Mouse (Mus musculus) neural tube, embryonic 11.5 days (tissue): Measurements from ENCODE around the gene Treml1. TPM values are rescaled to one million over a fixed set of nuclear protein-coding genes. Genes with fewer than 3 reads are reported as not detected.

ENCODE experiments used
- ATAC-seq: fragments of 200-750 bp; cut with Nextera tagmentation; 2 replicates; pipeline ENCODE4 v1.8.0; 2017; ENCODE audit warnings: moderate number of reproducible peaks, mild to moderate bottlenecking, moderate TSS enrichment, moderate library complexity; ENCODE audit not compliant: insufficient read depth, low FRiP score, low TSS enrichment
- DNase-seq: peaks from one replicate; pipeline ENCODE4 v3.0.0-alpha.2; 2015; ENCODE audit warnings: low spot score
- H3K27ac ChIP-seq: fragments of 300-500 bp; sonication (generic); 2 replicates; pipeline ENCODE4 v1.5.1; 2014; ENCODE audit warnings: low read depth, mild to moderate bottlenecking, low read length
- H3K27me3 ChIP-seq: fragments of 300-500 bp; sonication (generic); 2 replicates; pipeline ENCODE4 v1.6.1; 2014; ENCODE audit warnings: mild to moderate bottlenecking, low read length, mixed read lengths; ENCODE audit not compliant: control insufficient read depth, insufficient read depth
- H3K36me3 ChIP-seq: fragments of 300-500 bp; sonication (generic); 2 replicates; pipeline ENCODE4 v1.6.1; 2014; ENCODE audit warnings: mild to moderate bottlenecking, low read length, moderate library complexity, mixed read lengths; ENCODE audit not compliant: control insufficient read depth, insufficient read depth
- H3K4me1 ChIP-seq: fragments of 300-500 bp; sonication (generic); 2 replicates; pipeline ENCODE4 v1.6.1; 2014; ENCODE audit warnings: low read length, mixed read lengths; ENCODE audit not compliant: control insufficient read depth, insufficient read depth
- H3K4me2 ChIP-seq: fragments of 300-500 bp; sonication (generic); 2 replicates; pipeline ENCODE4 v1.6.1; 2014; ENCODE audit warnings: low read depth, mild to moderate bottlenecking, moderate library complexity
- H3K4me3 ChIP-seq: fragments of 300-500 bp; sonication (generic); 2 replicates; pipeline ENCODE4 v1.5.1; 2014; ENCODE audit warnings: low read depth, low read length
- H3K9ac ChIP-seq: fragments of 300-500 bp; sonication (generic); 2 replicates; pipeline ENCODE4 v1.6.1; 2014; ENCODE audit warnings: mild to moderate bottlenecking, low read length
- H3K9me3 ChIP-seq: fragments of 300-500 bp; sonication (generic); 2 replicates; pipeline ENCODE4 v1.6.1; 2016; ENCODE audit warnings: low read length; ENCODE audit not compliant: control insufficient read depth
- WGBS: fragments of 180-500 bp; shearing (Covaris S2); extraction: QIAGEN DNeasy Blood & Tissue Kit; methylation state at CpG from one replicate; pipeline ENCODE4 v1.1.7; 2014; 5-methylcytosine and 5-hydroxymethylcytosine counted together
- polyA plus RNA-seq: library from polyadenylated mRNA; unstranded; fragments of >200 nt; fragmentation: Nextera tagmentation; extraction: Ambion mirVana; gene quantifications from 2 replicates; pipeline ENCODE4 v1.2.1, GENCODE M21; 2014

Gene Treml1
- polyA plus RNA-seq, 1 experiment from 2014 or later = 3.2 TPM

GRCm38 (mm10) chr17:48326656-48327055, 33.1 kb upstream of the Treml1 start:
- no peak for DNase-seq
- Histone ChIP-seq H3K4me1 (no peaks in the 10 kb centered on the region), H3K36me3 (no peaks in the 10 kb centered on the region), H3K4me3 (no peak overlapping the region), H3K27ac (no peak overlapping the region), H3K4me2 (no peak overlapping the region), H3K9ac (no peak overlapping the region), H3K27me3 (no peaks in the 10 kb centered on the region), H3K9me3 (no peaks in the 10 kb centered on the region)
- 91% methylated on average over 4 of the region's 4 CpGs for WGBS
- ATAC-seq = no peak

DNA sequence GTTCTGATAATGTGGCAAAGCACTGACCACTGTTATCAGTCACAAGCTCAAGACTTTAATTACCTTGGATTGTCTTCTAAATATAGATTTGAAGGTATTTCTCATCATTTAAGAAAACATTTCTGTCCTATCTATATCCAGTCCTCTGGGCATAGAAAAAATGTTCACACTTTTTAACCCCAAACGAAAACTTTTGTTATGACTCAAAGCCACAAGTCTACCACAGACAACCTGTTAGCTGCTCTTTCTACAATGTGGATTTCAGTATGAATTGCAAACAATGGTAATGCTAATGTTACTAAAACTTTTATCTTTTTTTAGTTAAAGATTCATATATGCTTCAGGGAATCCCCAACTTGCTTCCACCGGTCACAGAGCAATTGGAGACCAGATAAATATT, 27.2 kb upstream of the Treml1 start:
- no peak overlapping the region for H3K27ac ChIP-seq
- WGBS = 92% methylated on average over 2 of the region's 2 CpGs
- H3K4me3 ChIP-seq = no peak overlapping the region
- H3K9me3 ChIP-seq = no peaks in the 10 kb centered on the region
- no peak for ATAC-seq
- H3K27me3 ChIP-seq = no peaks in the 10 kb centered on the region
- no peak for DNase-seq
- no peak overlapping the region for H3K4me2 ChIP-seq
- no peaks in the 10 kb centered on the region for H3K36me3 ChIP-seq
- H3K4me1 ChIP-seq = no peaks in the 10 kb centered on the region
- H3K9ac ChIP-seq = no peak overlapping the region

DNA sequence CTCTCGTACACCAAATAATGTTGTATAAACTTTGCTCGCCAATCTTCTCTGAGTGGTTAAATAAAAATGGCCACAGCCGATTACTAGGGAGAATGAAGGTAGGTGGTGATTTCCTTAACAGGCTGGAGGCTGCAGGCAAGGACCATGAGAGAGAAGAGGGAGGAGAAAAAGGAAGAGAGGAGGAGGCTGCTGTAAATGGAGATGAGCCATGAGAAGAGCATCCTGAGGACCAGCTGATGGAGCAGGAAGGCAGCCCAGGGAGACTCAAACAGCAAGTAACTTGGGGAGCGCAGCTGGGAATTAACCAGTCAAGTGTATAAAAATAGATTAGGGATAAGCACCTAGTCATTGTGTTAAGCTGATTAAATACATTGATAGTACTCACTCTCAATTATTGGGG, 25.5 kb upstream of the Treml1 start:
- Histone ChIP-seq H3K27me3 (no peaks in the 10 kb centered on the region), H3K4me1 (no peaks in the 10 kb centered on the region), H3K36me3 (no peaks in the 10 kb centered on the region), H3K4me2 (no peak overlapping the region), H3K4me3 (no peak overlapping the region), H3K9me3 (no peaks in the 10 kb centered on the region), H3K9ac (no peak overlapping the region), H3K27ac (no peak overlapping the region)
- ATAC-seq (no peak), DNase-seq (no peak)
- 94% methylated on average over 4 of the region's 4 CpGs for WGBS

- Histone ChIP-seq H3K36me3 (no peaks in the 10 kb centered on the region), H3K4me1 (no peaks in the 10 kb centered on the region), H3K9me3 (no peaks in the 10 kb centered on the region), H3K27me3 (no peaks in the 10 kb centered on the region), H3K4me2 (no peak overlapping the region), H3K27ac (no peak overlapping the region), H3K9ac (no peak overlapping the region), H3K4me3 (no peak overlapping the region)
- ATAC-seq (no peak), DNase-seq (peak; percentile 82)
- whole genome bisulfite sequencing = 3% methylated on average over 6 of the region's 6 CpGs
These were observed 22.9 kb upstream of the Treml1 start for GRCm38 (mm10) chr17:48336857-48337256.

DNA sequence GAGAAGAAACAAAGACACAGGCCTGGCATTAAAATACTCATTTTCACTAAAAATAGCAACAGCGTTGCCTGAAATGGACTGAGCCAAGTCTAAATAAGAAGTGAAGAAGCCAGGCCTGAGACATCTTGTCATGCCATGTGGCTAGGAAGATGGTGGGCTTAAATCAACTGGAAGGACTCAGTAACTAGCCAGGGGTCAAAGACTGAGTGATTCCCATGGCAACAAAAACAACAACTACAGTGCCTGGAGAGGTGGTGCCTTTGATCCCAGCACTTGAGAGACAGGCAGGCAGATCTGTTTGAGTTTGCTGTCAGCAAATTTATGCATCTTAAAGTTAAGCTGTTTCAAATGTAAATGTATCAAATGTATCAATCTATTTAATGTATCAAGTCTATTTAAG, 19.4 kb upstream of the Treml1 start:
- Histone ChIP-seq H3K27me3 (no peaks in the 10 kb centered on the region), H3K4me2 (no peak overlapping the region), H3K27ac (no peak overlapping the region), H3K9ac (no peak overlapping the region), H3K4me1 (no peaks in the 10 kb centered on the region), H3K36me3 (no peaks in the 10 kb centered on the region), H3K9me3 (no peaks in the 10 kb centered on the region), H3K4me3 (no peak overlapping the region)
- DNase-seq = no peak
- ATAC-seq = no peak
- WGBS = 93% methylated on average over 1 of the region's 1 CpGs

DNA sequence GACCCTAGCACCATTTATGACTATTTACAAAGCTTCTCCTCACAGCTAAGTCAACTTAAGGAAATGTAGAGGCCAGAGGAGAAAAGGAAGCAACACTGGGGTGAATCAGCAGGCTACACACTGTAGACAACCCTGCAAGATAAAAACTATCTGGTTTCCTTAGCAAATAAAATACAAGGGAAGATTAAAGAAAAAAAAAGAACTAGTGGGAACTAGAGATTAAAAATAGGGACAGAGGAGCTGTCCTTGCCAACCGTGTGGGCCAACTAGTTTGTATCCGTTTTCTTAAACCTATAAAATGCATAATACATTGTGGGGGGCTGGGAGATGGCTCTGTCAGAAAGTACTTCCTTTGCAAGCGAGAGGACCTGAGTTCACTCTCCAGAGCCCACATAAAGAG, 17.8 kb upstream of the Treml1 start:
- Histone ChIP-seq H3K27ac (no peak overlapping the region), H3K9me3 (no peaks in the 10 kb centered on the region), H3K4me3 (no peak overlapping the region), H3K36me3 (no peaks in the 10 kb centered on the region), H3K4me1 (no peaks in the 10 kb centered on the region), H3K9ac (no peak overlapping the region), H3K4me2 (no peak overlapping the region), H3K27me3 (no peaks in the 10 kb centered on the region)
- 73% methylated on average over 3 of the region's 3 CpGs for WGBS
- DNase-seq = no peak
- no peak for ATAC-seq

GRCm38 (mm10) chr17:48343065-48343464, 16.7 kb upstream of the Treml1 start:
- Histone ChIP-seq H3K4me2 (no peak overlapping the region), H3K4me3 (no peak overlapping the region), H3K27me3 (no peaks in the 10 kb centered on the region), H3K27ac (no peak overlapping the region), H3K9ac (no peak overlapping the region), H3K36me3 (no peaks in the 10 kb centered on the region), H3K9me3 (no peaks in the 10 kb centered on the region), H3K4me1 (no peaks in the 10 kb centered on the region)
- DNase-seq (no peak), ATAC-seq (no peak)
- WGBS = 95% methylated on average over 2 of the region's 2 CpGs

GRCm38 (mm10) chr17:48345824-48346223, 13.9 kb upstream of the Treml1 start:
- H3K4me1 ChIP-seq = no peaks in the 10 kb centered on the region
- WGBS = 73% methylated on average over 4 of the region's 4 CpGs
- ATAC-seq = no peak

GRCm38 (mm10) chr17:48346231-48346630, 13.5 kb upstream of the Treml1 start, which contains the start of gene Trem2:
Gene Trem2, plus strand, starts transcription at chr17:48346401.
- WGBS = 80% methylated on average over 5 of the region's 5 CpGs
- Histone ChIP-seq H3K4me1 (no peaks in the 10 kb centered on the region), H3K27me3 (no peaks in the 10 kb centered on the region), H3K4me2 (no peak within 1 kb of the TSS), H3K27ac (no peak within 1 kb of the TSS), H3K4me3 (no peak within 1 kb of the TSS), H3K9ac (no peak within 1 kb of the TSS), H3K36me3 (no peaks in the 10 kb centered on the region), H3K9me3 (no peaks in the 10 kb centered on the region)
- ATAC-seq (no peak), DNase-seq (no peak)

More at GRCm38 (mm10) chr17:48345824-48346223, 13.9 kb upstream of the Treml1 start:
- no peaks in the 10 kb centered on the region for H3K27me3 ChIP-seq
- no peak overlapping the region for H3K27ac ChIP-seq
- no peak for DNase-seq
- H3K9ac ChIP-seq = no peak overlapping the region
- no peaks in the 10 kb centered on the region for H3K36me3 ChIP-seq
- no peak overlapping the region for H3K4me3 ChIP-seq
- H3K4me2 ChIP-seq = no peak overlapping the region
- H3K9me3 ChIP-seq = no peaks in the 10 kb centered on the region
